Mouse (Mus musculus): ENCODE results near the gene Hoxb6.
A peak's percentile ranks its signal among the peaks of the same experiment; 100 is the strongest.

The Hoxb6 gene

DNA sequence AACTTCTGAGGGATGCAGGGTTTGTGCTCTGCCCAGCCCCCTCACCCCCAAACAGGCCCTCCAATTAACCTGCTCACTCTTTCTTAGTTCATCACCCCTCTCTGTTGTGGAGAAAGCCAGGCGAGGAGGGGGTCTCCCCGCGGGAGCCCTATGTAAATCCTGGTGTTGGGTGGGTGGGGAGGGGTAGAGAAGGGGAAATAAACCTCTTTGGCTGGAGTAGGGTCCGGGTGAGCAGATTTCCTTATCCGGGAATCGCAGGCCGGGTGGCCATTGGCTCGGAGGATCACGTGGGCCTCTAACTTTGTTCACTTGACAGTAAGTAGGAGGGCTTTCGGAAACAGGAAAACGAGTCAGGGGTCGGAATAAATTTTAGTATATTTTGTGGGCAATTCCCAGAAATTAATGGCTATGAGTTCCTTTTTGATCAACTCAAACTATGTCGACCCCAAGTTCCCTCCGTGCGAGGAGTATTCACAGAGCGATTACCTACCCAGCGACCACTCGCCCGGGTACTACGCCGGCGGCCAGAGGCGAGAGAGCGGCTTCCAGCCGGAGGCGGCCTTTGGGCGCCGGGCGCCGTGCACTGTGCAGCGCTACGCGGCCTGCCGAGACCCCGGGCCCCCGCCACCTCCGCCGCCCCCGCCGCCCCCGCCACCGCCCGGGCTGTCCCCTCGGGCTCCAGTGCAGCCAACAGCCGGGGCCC is 26.2 kb downstream of the Hoxb6 start:
- peak; percentile 54 for DNase-seq

DNA sequence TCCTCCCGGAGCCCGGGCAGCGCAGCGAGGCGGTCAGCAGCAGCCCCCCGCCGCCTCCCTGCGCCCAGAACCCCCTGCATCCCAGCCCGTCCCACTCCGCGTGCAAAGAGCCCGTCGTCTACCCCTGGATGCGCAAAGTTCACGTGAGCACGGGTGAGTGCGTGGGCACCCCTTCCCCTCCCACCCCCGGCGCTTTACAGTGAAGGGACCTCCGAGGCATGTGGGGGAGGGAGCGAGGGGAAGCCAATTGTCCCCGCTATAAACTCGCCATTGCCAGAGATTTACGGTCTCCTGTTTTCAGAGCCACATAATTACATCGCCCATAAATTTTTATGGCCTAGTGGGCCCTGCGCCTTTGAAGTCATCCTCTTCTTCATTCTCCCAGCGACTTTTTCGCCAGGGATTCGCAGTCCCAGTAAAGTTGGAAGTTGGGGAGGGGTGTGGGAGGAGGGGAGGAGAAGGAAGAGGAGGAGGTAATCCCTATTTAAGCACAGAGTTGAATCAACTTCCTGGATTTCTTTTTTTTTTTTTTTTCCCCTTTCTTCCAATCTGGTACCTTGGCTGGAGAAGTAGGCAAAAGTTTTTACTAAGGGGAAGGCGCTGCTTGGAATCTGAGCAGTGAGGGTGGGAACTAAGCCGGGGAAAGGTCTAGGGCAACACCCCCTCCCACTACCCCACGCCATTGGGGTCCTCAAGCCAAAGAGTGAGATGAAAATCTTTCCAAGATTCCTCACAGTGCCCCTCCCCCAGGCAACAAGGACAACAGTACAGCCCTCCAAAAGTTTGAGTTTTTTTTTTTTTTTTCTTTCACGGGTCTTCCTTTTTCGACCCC is 27.0 kb downstream of the Hoxb6 start:
- DNase-seq = no peak

DNA sequence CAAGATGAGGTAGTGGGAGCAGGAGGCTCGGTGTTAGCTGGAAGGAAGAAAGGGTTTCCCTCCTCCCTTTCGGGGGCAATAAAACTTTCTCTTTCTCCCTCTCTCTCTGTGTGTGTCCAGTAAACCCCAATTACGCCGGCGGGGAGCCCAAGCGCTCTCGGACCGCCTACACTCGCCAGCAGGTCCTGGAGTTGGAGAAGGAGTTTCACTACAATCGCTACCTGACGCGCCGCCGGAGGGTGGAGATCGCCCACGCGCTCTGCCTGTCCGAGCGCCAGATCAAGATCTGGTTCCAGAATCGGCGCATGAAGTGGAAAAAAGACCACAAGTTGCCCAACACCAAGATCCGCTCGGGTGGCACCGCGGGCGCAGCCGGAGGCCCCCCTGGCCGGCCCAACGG is 27.6 kb downstream of the Hoxb6 start:
- DNase-seq = no peak

DNA sequence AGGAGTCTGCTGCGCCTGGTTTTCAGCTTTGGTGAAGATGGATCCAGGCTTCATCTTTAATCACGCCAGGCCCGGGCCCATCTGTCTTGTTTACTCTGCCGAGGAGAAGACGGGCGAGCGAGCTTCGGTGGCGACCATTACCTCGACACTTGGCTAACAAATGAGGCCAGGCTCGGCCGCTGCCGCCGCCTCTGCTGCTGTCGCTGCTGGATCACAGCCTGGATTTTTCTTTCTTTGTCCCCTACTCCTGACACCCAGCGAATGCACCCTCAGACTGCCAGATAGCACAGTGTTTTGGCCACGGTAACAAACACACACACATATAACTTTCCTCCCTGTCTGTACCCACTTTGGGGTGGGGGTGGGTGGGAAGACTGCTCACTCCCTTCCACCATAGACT is 28.4 kb downstream of the Hoxb6 start:
- DNase-seq = no peak

DNA sequence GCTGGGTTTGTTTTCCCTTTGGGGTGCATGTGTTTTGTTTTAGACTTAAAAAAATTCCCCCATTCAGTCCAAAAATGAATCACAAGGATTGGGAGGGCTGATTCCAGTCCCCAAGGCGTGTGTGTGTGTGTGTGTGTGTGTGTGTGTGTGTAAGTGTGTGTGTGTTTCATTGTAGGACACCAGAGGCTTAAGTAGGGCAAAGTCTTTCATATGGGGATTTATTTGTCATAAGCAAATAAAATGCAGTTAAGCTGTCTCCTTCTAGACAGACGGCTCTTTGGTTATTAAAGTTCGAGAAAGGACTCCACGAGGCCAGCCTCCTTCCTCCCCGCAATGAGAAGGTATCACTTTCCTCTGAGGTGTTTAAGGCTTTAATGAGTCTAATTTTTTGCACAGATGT is 29.6 kb downstream of the Hoxb6 start:
- DNase-seq = no peak

DNA sequence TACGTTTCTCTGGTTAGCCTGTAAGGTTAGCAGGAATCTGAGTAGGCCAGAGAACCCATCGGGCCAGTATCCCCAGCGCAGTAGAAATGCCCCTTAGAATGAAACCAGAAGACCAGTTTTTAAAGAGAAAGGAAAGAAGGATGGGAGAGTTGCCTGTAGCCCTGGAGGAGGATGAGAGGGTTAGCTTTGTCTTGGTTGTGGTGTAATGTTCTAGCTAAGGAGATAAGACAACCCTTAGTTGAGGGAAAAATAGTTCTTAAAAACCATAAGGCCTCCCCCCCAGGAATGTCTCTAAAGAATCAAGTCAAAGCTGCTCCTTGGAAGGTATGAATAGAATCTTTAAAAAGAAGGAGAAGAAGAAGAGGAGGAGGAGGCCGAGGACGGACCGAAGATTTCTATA is 30.5 kb downstream of the Hoxb6 start:
- no peak for DNase-seq

DNA sequence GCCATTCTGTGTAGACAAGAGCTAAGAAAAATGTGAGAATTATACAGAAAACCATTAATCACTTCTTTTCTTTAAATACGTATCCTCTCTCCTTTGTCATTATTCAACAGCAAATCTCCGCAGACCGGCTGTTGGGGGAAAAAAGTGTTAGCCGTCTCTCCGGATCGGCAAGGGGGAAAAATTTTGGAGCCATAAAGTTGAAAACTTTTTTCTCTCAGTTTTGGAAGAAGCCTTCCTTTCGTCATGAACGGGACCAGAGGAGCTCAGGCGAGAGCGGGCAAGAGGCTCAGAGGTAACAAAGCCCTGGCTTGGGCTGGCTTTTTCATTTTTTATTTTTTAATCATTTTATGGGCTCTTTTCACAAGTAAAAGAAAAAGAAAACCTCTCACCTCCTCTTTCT is 30.9 kb downstream of the Hoxb6 start, which contains the start of gene Hoxb3:
Gene Hoxb3, plus strand, starts transcription at position 173 of the 400 bp plus-strand sequence.
- DNase-seq = no peak

DNA sequence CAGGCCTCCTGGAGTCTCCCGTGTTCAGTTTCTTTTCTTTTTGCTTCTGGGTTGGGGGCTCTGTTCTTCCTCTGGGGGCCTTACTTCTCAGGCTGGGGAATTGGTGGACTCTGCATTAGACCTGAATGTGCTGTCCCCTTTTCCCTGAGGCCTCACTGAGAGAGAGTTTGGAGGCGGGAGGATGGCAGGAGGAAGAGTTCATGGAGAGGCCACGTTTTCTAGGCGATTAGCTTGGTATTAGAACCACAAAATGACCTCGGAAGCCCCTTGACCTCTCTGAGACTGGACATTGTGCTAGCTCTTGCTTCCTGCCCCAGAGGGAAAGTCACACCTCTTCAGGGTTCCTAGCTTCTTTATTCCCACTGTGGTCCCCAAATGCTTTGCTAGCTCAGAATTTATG is 31.8 kb downstream of the Hoxb6 start:
- DNase-seq = no peak

DNA sequence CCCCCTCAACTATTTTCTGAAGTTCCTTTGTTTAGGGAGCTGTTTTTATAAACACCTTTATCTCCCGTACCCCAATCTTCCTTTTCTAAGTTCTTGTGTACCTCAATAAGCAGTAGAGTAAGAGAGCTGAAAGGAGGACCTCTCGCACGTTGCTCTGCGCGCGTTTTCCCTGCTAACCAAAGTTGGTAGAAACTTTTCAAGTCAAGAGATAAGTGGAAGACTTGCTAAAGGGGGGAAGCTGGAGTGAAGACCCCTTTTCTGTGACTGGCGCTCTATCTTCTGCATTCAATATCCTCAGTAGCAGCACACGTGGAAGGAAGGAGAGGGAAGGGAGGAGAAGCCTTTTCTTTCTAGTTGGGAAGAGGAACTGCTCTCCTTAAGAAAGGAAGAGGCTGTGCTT is 32.7 kb downstream of the Hoxb6 start:
- no peak for DNase-seq

DNA sequence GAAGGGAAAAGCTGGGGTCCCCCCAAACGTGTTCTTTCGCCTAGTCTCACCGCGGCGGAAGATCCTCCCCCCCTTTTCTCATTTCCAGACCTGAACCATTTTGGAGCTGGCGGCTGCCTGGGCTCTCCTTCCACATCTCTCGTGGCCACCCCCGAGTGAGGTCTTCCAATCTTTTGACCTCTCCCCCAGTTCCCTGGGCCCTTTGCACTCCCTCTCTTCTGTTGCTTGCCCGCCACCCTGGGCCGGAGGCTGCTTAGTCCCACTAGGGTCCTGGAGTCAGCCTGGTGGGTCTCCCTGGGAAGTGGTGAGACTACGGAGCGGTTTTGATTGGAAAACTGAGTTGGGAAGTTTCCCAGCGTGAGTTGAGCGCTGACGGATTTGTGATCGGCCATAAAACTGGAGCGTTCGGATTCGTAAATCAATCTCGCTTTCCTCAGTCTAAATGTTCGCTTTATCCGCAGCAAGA is 33.5 kb downstream of the Hoxb6 start:
- no peak for DNase-seq

DNA sequence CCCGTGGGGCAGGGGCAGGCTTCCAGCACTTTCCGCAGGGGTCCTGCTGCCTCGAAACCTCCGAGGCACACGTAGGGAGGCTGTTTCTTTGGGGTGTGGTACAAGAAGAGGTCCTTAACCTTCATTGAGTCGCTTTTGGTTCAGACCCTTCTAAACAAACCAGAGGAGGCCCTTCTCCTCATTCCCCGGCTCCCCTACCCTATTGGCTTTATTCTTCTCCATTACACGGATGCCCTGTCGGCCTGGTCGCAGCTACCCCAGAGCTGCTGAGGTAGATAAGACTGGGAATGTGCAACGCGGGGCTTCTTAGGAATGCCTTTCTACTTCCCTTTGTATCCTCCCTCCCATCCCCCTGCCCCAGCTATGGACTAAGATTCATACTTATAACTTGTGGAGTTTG is 34.4 kb downstream of the Hoxb6 start:
- DNase-seq = no peak

DNA sequence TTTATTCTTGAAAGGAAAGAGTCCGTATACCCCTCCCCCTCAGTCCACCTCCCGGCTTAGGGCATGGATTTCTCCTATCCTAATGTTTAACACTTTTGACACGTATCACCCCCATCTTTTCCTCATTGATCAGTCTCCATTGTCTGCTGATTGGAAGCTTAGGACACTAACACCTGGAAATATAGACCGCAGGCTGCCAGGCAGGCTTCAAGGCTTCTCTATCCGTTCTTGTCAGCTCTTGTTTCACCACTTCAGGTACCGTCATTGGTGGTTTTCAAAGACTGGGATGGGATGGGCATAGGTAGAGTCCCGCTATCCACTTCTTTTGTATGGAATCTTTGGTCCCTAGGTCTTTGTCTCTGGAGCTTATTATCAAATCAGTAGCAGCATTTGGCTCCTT is 34.8 kb downstream of the Hoxb6 start:
- no peak for DNase-seq

DNA sequence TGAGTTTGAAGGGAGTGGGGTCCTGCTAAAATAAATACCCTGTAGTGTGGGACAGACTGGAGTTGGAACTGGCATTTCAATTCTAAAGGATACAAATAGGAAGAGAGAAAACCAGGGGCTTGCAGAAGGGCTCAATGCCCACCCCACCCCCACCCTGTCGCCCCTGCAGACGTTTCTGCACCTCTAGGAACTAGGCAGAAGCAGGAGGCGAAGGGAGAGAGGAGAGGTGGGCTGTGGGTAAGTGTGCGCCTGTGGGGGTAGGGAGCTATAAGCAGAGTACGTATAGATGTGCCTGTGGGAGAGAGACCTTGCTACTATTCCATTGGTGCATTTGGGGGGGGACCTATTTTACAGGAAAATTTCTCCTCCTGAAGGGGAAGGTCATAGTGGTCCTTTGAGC is 35.5 kb downstream of the Hoxb6 start:
- DNase-seq = no peak

DNA sequence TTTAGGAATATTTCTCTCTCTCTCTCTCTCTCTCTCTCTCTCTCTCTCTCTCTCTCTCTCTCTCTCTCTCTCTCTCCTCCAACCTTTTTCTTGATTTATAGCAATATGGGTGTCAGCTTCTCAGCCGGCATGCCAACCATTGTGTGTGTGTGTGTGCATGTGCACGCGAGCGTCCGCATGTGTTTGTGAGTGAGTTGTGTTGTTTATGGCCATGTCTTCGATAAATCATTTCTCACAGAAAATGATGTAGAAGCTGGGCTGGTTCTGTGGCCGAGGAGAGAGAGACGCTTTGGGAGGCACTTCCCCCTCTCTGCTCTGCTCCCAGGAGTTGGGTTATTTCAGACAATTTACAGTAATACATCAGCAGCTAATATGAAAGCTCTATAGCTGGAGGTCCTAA is 36.3 kb downstream of the Hoxb6 start:
- DNase-seq = no peak

DNA sequence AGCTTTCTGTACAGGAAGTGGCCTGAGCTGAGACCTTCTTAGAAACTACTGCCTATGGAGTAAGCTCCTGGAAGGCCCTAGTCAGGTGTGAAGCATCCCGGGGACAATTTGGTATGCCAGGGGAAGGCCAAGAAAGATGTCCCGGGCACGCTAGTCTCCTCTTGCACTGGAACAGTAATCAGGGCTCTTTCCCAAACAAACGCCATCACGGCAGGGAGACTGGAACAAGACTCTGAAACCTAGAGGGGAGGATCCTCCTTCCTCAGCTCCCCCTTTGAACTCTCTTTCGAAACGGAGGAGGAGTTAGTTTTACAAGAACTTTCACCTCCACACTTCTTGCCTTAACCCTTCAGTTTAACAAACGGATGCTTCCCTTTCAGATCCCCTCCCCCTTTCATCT is 39.8 kb downstream of the Hoxb6 start:
- no peak for DNase-seq

DNA sequence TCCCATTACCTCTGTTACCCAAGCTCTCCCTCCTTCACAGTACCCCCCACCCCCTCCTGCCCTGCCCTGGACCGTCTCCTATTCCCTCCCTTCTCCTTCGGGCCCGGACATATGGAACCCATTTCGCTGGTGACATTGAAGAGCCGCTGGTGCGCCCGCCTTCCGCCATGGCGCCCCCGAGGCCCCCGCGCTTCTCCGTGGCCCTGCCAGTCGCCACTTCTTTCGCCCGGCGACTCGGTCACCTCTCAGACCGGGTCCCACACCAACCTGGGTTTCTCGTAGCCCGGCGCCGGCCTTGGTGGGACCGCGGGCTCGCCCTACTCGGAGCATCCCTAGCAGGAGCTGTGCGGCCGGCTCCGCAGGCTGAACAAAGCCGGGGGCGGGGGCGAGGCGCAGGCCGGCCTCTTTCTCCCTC is 40.3 kb downstream of the Hoxb6 start:
- no peak for DNase-seq

DNA sequence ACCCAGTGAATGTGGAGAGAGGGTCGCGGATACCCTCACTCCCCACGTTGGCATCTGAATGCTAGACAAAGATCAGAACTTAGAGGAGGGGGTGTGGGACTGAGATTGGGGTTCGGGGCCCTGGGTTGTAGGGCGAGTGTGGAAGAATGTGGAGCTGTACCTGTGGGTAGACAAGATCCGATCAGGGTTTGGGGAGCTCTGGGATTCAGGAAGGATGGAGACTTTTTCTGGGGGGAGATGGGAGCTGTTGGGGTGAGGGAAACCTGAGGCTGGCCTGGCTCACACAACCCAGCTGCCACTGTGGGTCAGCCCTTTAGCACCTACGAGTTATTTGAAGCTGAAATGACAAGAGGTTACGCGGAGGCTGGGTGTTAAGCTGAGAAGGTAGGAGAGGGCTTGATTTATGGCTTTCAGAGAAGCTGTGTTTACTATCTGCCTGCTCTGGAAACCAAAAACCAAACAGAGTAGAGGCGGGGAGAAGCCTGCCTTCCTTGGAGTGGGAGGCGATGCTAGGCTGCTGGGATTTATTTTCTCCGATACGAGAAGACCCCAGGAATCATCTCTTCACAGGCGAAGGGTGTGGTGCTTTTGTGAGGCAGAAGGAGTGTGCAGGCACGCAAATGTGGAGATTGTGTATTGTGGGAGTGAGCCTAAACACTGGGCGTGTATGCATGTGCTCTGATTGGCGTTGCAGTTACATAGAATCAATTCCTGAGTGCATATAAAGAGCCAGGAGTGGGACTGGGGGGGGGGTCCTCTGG is 41.1 kb downstream of the Hoxb6 start:
- no peak for DNase-seq

DNA sequence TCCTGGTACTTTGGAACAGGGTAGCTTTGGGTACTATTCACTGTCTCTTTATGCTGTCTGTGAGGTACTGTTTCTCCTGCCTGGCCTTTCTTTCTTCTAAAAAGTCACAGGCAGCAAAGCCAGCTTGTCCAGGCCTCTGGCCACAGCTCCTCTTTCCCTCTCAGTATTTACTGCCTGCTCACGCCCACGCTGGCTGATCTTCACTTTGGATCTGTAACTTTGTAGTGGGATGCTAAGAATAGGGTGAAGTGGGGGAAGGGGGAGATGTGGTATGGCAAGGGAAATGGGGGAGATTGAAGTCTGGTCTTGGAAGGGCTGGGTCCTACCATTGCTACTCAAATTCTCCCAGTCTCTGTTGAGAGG is 41.7 kb downstream of the Hoxb6 start:
- no peak for DNase-seq

DNA sequence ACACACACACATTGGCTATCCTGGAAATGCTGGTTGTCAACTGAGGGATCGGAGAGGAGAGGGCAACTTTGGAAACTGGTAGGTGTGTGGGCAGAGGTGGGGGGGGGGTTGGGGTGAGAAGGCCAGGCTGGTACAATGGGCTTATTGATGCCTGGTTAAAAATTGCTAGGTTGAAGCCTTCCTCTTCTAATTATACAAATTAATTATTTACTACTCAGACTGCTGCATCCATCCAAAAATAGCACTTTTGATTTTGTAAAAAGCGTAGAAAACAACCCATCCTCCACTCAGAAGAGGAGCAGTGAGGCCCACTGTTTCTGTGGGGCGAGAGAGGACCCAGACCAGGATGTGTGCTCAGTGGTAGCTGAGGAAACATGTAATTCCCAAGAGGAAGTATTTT is 42.7 kb downstream of the Hoxb6 start:
- no peak for DNase-seq

DNA sequence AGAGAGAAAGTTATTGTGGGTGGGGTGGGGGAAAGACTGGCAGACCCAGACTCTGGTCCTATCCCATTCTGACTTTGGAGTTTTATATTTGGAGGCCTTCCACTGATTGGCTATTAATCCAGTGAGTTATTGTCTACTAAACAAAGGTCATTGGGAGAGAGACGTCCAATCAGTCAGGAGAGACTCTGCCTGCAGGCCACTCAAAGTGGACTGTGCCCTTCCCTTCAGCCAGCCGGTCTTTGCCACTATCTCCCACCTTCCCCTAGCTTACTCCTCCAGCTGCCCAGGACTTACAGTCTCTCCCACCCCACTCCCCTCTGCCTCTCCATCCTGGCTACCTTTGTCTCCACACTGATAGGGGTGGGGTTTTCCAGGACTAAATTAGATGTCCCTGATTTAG is 44.3 kb downstream of the Hoxb6 start:
- DNase-seq = no peak

DNA sequence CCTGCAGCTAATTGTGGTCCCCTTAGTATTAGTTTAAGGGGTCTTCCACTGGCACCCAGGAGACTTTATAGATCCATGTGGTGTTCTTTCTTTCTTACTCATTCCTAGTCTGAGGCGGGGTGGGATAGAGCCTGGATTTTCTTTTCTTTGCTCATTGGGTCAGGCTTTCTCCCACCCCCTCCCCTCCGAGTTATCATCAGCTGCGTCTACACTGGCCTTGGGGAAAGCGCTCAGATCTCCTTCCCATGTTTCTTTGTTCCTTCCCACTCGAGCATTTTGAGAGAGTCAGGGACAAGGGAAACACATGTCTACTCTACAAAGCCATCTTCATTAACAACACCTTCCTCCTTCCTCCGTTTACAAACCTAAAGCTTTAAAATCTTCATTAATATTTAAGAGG is 44.8 kb downstream of the Hoxb6 start:
- DNase-seq = no peak

DNA sequence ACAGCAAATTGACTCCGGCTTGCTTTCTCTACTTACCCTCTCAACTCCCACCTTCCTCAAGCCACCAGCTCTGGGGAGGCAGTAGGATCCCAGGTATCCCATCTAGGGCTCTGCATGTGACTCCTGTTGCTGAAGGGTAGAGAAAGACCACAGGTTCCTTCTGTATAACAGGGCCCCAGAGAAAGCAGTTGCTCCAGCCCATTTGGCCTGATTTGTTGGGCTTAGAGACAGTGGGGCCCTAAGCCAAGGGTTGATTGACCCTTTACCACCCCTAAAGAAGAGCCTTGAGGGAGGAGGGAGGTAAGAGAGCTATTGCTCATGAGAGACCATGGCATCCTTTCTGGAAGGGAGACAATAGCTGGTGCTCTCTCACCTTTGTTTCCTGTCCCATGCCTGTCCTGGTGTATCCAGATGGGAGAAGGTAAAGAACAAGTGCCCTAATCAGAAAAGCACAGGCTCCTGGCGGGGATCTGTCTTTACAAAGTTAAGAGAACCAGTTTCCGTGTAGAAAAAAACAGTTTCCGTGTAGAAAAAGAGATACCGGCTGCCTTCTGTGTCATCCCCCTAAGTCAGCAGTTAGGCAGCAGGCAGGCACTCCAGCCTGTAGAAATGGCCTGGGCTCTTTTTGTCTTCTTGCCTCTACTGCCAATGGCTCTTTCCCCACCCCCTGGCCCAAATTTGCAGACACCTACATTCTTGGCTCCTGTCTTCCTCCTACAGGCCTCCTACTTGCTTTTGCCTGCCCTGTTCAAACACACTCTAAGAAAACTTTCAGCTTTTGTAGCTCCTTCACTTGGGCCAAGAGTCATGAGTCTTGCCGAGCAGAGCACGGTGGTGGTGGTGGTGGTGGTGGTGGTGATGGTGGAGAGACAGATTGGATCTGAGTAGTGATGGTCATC is 46.9 kb downstream of the Hoxb6 start:
- DNase-seq = no peak

Measured in thymus, postnatal 25 days (tissue).